Mouse (Mus musculus) liver, postnatal 0 days (tissue): ENCODE data around the gene Cox4i2. TPM values are rescaled to one million over a fixed set of nuclear protein-coding genes. Genes with fewer than 3 reads are reported as not detected.

Experiments used
- ATAC-seq: fragments of 200-750 bp; cut with Nextera tagmentation; 2 replicates; pipeline ENCODE4 v1.8.0; 2017; ENCODE audit warnings: mild to moderate bottlenecking, moderate library complexity
- DNase-seq: peaks from one replicate; pipeline ENCODE4 v3.0.0-alpha.2; 2016
- H3K27ac ChIP-seq: fragments of 300-500 bp; sonication (generic); 2 replicates; pipeline ENCODE4 v1.5.1; 2014; ENCODE audit warnings: antibody characterized with exemption, moderate library complexity, mild to moderate bottlenecking, low read depth
- H3K27me3 ChIP-seq: fragments of 300-500 bp; sonication (generic); 2 replicates; pipeline ENCODE4 v1.6.1; 2014; ENCODE audit warnings: low read length, control low read depth, mixed read lengths; ENCODE audit not compliant: insufficient read depth
- H3K36me3 ChIP-seq: fragments of 300-500 bp; sonication (generic); replicated peaks from 2 replicates; pipeline ENCODE4 v1.6.1; 2014; ENCODE audit warnings: mild to moderate bottlenecking, control low read depth, low read length, moderate library complexity, mixed read lengths; ENCODE audit not compliant: insufficient read depth
- H3K4me1 ChIP-seq: fragments of 300-500 bp; sonication (generic); 2 replicates; pipeline ENCODE4 v1.6.1; 2014; ENCODE audit warnings: antibody characterized with exemption, mild to moderate bottlenecking, control low read depth; ENCODE audit not compliant: insufficient read depth
- H3K4me2 ChIP-seq: fragments of 300-500 bp; sonication (generic); 2 replicates; pipeline ENCODE4 v1.6.1; 2014; ENCODE audit warnings: low read depth, mild to moderate bottlenecking, low read length, moderate library complexity, mixed read lengths
- H3K4me3 ChIP-seq: fragments of 300-500 bp; sonication (generic); 2 replicates; pipeline ENCODE4 v1.5.1; 2014; ENCODE audit warnings: low read depth, low read length
- H3K9ac ChIP-seq: fragments of 300-500 bp; sonication (generic); replicated peaks from 2 replicates; pipeline ENCODE4 v1.6.1; 2014; ENCODE audit warnings: mild to moderate bottlenecking, moderate library complexity
- H3K9me3 ChIP-seq: fragments of 300-500 bp; sonication (generic); 2 replicates; pipeline ENCODE4 v1.6.1; 2016; ENCODE audit warnings: mild to moderate bottlenecking, control low read depth, low read length, mixed read lengths
- CTCF ChIP-seq: sonication (generic); IDR thresholded peaks from 2 replicates; pipeline ENCODE4 v1.5.1; 2016; ENCODE audit warnings: antibody characterized with exemption, low read depth
- EP300 ChIP-seq: IDR thresholded peaks from 2 replicates; pipeline ENCODE4 v1.6.1; 2016; ENCODE audit warnings: antibody characterized with exemption, low read depth, mild to moderate bottlenecking
- WGBS: fragments of 180-500 bp; shearing (Covaris S2); extraction: QIAGEN DNeasy Blood & Tissue Kit; methylation state at CpG from one replicate; pipeline ENCODE4 v1.1.7; 2014; ENCODE audit not compliant: insufficient replicate concordance; 5-methylcytosine and 5-hydroxymethylcytosine counted together
- polyA plus RNA-seq: library from polyadenylated mRNA; unstranded; fragments of >200 nt; fragmentation: Nextera tagmentation; extraction: Ambion mirVana; gene quantifications from 2 replicates; pipeline ENCODE4 v1.2.1, GENCODE M21; 2015

Gene Cox4i2
- polyA plus RNA-seq, 1 experiment from 2014 or later = 1.0 TPM

DNA sequence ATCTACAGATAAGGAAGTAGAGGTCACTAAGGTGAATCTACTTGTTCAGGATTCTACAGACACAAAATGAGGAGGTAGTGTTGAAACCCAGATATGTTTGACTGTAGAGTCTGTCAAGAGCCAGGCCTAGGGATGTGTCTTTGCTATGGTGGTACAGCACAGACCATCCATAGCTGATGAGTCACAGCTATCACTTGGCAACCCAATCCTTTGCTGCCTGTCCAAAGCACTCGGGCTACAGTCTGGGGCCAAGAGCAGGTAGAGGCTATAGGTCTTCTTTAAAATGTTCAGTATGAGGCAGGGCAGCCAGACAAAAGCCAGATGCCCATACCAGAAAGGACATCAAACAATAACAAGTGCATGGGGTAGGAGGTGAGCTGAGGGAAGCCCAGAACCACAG is 43.6 kb downstream of the Cox4i2 start:
- ATAC-seq (no peak), DNase-seq (no peak)
- 0 out of 2 replicates have a peak overlapping the region, but pooled peaks have one; percentile 26 for H3K27ac ChIP-seq
- TF ChIP-seq CTCF (no peak), EP300 (no peak)
- peaks cover 48% of the 10 kb centered on the region for H3K4me1 ChIP-seq
- H3K4me2 ChIP-seq = no peak overlapping the region
- H3K4me3 ChIP-seq = no peak overlapping the region
- peaks cover 17% of the 10 kb centered on the region; the same call in 1 of the 2 replicates for H3K36me3 ChIP-seq
- H3K9ac ChIP-seq = no peak overlapping the region
- H3K9me3 ChIP-seq = no peaks in the 10 kb centered on the region
- WGBS = 79% methylated on average over 1 of the region's 1 CpGs
- no peaks in the 10 kb centered on the region for H3K27me3 ChIP-seq

DNA sequence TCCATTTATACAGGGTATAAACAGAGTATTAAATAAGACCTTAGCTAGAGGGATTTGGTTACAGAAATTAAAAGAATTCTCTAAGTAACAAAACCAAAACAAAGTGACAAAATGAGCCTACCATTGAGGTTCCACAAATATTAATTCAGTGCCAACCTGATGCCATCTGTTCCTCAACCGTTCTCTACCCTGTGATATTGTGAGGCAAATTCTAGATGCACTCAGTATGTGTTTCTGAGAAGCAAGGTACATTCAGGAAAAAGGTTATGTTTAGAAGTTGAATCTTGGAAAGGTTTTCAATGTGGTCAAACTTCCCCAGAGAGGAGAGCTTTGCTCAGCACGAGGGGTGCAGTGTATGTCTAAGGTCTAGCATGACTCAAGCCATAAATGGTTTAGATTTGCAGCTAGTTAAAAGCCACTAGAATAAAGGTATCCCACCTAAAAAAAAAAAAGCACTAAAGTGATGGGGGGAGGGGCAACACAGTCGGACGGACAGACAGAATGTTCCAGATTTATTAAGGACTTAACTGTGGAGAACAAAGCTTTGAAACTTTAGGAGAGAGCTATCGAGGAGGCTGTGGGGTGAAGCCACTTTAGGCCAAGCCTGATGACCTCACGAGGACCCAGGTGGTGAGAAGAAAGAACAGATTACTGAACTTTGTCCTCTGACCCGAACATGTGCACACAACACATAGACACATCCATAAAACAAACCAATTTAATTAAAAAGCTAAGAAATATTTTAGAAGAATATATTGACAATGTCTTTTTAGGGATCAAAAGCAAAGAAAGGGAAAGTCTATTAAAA is 46.2 kb downstream of the Cox4i2 start:
- H3K4me1 ChIP-seq = peaks cover 44% of the 10 kb centered on the region
- no peak for DNase-seq
- no peak overlapping the region for H3K27ac ChIP-seq
- no peak overlapping the region for H3K4me3 ChIP-seq
- peaks cover 10% of the 10 kb centered on the region; the same call in 1 of the 2 replicates for H3K36me3 ChIP-seq
- no peaks in the 10 kb centered on the region for H3K9me3 ChIP-seq
- no peak for ATAC-seq
- H3K4me2 ChIP-seq = no peak overlapping the region
- no peaks in the 10 kb centered on the region for H3K27me3 ChIP-seq
- no peak overlapping the region for H3K9ac ChIP-seq
- 68% methylated on average over 7 of the region's 7 CpGs for WGBS
- TF ChIP-seq CTCF (no peak), EP300 (no peak)

DNA sequence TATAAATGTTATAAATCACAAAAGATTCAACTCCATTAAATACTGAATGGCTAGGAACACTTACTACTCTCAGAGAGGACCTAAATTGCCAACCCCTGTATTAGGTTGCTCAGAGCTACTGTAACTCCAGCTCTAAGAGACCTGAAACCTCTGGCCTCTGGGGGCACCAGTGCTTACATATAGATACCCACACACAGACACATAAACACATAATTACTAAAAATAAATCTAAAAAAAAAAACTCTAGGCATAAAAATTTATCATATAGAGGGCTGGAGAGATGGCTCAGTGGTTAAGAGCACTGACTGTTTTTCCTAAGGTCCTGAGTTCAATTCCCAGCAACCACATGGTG is 46.8 kb downstream of the Cox4i2 start:
- H3K27me3 ChIP-seq = no peaks in the 10 kb centered on the region
- H3K36me3 ChIP-seq = 0 out of 2 replicates have a peak, but pooled peaks cover 10% of the 10 kb centered on the region
- TF ChIP-seq CTCF (no peak), EP300 (no peak)
- ATAC-seq = no peak
- no peak overlapping the region for H3K4me2 ChIP-seq
- no peak overlapping the region for H3K27ac ChIP-seq
- no peak overlapping the region for H3K4me3 ChIP-seq
- DNase-seq = no peak
- H3K4me1 ChIP-seq = peaks cover 45% of the 10 kb centered on the region
- no peaks in the 10 kb centered on the region for H3K9me3 ChIP-seq
- H3K9ac ChIP-seq = no peak overlapping the region

DNA sequence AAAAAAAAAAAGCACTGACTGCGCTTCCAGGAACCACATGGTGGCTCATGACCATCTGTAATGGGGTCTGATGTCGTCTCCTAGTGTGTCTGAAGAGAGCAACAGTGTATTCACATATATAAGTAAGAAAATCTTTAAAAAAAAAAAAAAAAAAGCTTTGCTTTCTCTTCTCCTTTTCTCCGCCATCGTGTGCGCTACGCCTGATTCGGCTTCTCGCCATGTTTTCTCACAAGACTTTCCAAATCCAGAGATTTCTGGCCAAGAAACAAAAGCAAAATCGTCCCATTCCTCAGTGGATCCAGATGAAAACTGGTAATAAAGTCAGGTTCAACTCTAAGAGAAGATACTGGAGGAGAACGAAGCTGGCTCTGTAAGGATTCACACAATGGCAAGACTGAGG is 48.3 kb downstream of the Cox4i2 start:
- H3K9me3 ChIP-seq = no peaks in the 10 kb centered on the region
- no peak for TF ChIP-seq EP300
- no peak for TF ChIP-seq CTCF
- H3K36me3 ChIP-seq = 0 out of 2 replicates have a peak, but pooled peaks cover 9% of the 10 kb centered on the region
- H3K9ac ChIP-seq = no peak overlapping the region
- peaks cover 56% of the 10 kb centered on the region for H3K4me1 ChIP-seq
- H3K4me2 ChIP-seq = no peak overlapping the region
- H3K27ac ChIP-seq = no peak overlapping the region
- ATAC-seq (no peak), DNase-seq (no peak)
- WGBS = 89% methylated on average over 10 of the region's 10 CpGs
- H3K4me3 ChIP-seq = no peak overlapping the region
- H3K27me3 ChIP-seq = no peaks in the 10 kb centered on the region

DNA sequence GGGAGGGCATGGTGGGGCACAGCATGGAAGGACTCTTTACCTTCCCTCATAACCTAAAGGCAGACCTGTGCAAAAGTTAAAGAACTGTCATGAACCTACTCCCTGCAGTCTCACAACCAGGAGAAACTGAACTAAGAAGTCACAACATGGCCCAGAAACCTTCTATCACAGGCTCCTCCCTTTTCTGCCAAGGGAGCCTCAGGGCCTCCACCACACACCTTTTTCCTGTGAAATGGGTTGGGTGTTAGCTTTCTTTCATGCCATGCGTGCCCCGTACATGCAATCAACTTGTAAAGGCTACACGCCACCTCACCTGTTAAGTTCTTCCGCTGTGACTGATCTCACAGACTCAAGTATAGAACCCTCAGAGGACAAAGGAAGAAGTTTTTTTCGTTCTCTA is 49.1 kb downstream of the Cox4i2 start:
- TF ChIP-seq CTCF (no peak), EP300 (no peak)
- no peak for ATAC-seq
- H3K9me3 ChIP-seq = no peaks in the 10 kb centered on the region
- 0 out of 2 replicates have a peak overlapping the region, but pooled peaks have one; percentile 20 for H3K27ac ChIP-seq
- no peaks in the 10 kb centered on the region for H3K27me3 ChIP-seq
- H3K4me3 ChIP-seq = no peak overlapping the region
- no peak for DNase-seq
- H3K4me1 ChIP-seq = peaks cover 53% of the 10 kb centered on the region
- H3K36me3 ChIP-seq = 0 out of 2 replicates have a peak, but pooled peaks cover 7% of the 10 kb centered on the region
- 84% methylated on average over 5 of the region's 5 CpGs for WGBS
- H3K4me2 ChIP-seq = no peak overlapping the region
- H3K9ac ChIP-seq = no peak overlapping the region

DNA sequence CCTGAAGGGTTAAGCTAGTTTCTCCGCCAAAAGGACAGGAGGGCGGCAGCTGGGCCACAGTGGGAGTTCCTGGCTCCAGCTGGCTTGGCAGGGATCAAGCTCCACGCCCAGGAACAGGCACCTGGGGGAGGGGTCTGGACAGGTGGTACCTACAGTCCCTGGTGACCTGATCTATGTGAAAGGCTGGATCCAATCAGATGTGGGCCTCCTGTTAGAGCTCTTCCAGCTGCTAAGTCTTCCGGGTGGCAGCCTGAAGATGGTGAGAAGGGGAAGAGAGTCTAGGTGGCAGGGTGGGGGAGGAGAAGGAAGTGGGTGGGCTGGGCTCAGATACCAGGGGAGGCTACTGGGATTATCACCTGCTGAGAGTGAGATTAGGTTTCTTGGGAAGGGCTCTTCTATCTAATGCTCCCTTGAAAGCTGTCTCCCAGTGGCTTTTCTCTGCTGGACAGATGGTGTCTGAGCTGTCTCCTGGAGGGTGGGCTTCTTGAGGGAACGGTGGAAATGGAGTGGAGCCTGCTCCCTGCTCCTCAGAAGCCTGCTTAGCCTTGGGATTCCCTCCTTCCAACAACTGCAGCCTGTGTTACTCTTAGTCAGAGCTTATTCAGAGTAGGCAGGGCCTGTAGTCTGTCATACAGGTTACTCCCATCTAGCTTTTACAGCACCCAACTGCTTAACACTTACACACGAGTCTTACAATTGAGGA is 50.6 kb downstream of the Cox4i2 start:
- peak; percentile 71 for DNase-seq
- TF ChIP-seq CTCF (no peak), EP300 (peak; percentile 39; the same call in 1 of the 2 replicates)
- peaks cover 64% of the 10 kb centered on the region for H3K4me1 ChIP-seq

More for the DNA sequence above, 50.6 kb downstream of the Cox4i2 start:
- Histone ChIP-seq H3K9ac (peak overlapping the region; percentile 32), H3K4me3 (0 out of 2 replicates have a peak overlapping the region, but pooled peaks have one; percentile 2), H3K4me2 (peak overlapping the region; percentile 19), H3K9me3 (no peaks in the 10 kb centered on the region), H3K27ac (peak overlapping the region; percentile 93), H3K27me3 (no peaks in the 10 kb centered on the region), H3K36me3 (peaks cover 8% of the 10 kb centered on the region)
- ATAC-seq = peak; percentile 60
- WGBS = 14% methylated on average over 6 of the region's 6 CpGs
